Mouse (Mus musculus) forebrain, embryonic 12.5 days (tissue): Measurements from ENCODE around the gene Uvrag. TPM values are rescaled to one million over a fixed set of nuclear protein-coding genes. Genes with fewer than 3 reads are reported as not detected.
"Not testable (repeated sequence)": the region's sequence is repeated elsewhere in the genome, so short reads cannot be mapped to it uniquely, and the experiment has no call there.

ENCODE experiments used
- ATAC-seq: fragments of 200-750 bp; cut with Nextera tagmentation; 2 replicates; pipeline ENCODE4 v1.8.0; 2017; ENCODE audit warnings: moderate TSS enrichment; ENCODE audit not compliant: low FRiP score
- H3K27ac ChIP-seq: fragments of 300-500 bp; sonication (generic); 2 replicates; pipeline ENCODE4 v1.5.1; 2016; ENCODE audit warnings: mild to moderate bottlenecking
- H3K27me3 ChIP-seq: fragments of 300-500 bp; sonication (generic); 2 replicates; pipeline ENCODE4 v1.6.1; 2016; ENCODE audit warnings: mild to moderate bottlenecking
- H3K36me3 ChIP-seq: fragments of 300-500 bp; sonication (generic); replicated peaks from 2 replicates; pipeline ENCODE4 v1.6.1; 2016; ENCODE audit warnings: mild to moderate bottlenecking
- H3K4me1 ChIP-seq: fragments of 300-500 bp; sonication (generic); 2 replicates; pipeline ENCODE4 v1.6.1; 2016
- H3K4me2 ChIP-seq: fragments of 300-500 bp; sonication (generic); 2 replicates; pipeline ENCODE4 v1.6.1; 2016; ENCODE audit warnings: mild to moderate bottlenecking, moderate library complexity
- H3K4me3 ChIP-seq: fragments of 300-500 bp; sonication (generic); replicated peaks from 2 replicates; pipeline ENCODE4 v1.5.1; 2016; ENCODE audit warnings: mild to moderate bottlenecking
- H3K9ac ChIP-seq: fragments of 300-500 bp; sonication (generic); 2 replicates; pipeline ENCODE4 v1.6.1; 2016; ENCODE audit warnings: mild to moderate bottlenecking
- H3K9me3 ChIP-seq: fragments of 300-500 bp; sonication (generic); 2 replicates; pipeline ENCODE4 v1.6.1; 2016
- WGBS: fragments of 180-500 bp; shearing (Covaris S2); methylation state at CpG from one replicate; pipeline ENCODE4 v1.1.7; 2016; 5-methylcytosine and 5-hydroxymethylcytosine counted together
- polyA plus RNA-seq: library from polyadenylated mRNA; unstranded; fragments of >200 nt; fragmentation: Nextera tagmentation; extraction: Ambion mirVana; gene quantifications from 2 replicates; pipeline ENCODE4 v1.2.1, GENCODE M21; 2016

Uvrag gene
- polyA plus RNA-seq, 1 experiment from 2014 or later: 16.1 TPM

- H3K4me1 ChIP-seq: peaks cover 11% of the 10 kb centered on the region
- ATAC-seq: no peak
- H3K9me3 ChIP-seq: peaks cover 3% of the 10 kb centered on the region; the same call in 1 of the 2 replicates
- H3K27ac ChIP-seq: no peak overlapping the region
- peaks cover 5% of the 10 kb centered on the region; the same call in 1 of the 2 replicates for H3K27me3 ChIP-seq
- H3K4me3 ChIP-seq: no peak overlapping the region
- H3K9ac ChIP-seq: no peak overlapping the region
- H3K36me3 ChIP-seq: no peaks in the 10 kb centered on the region
- WGBS: 56% methylated on average over 8 of the region's 8 CpGs
- no peak overlapping the region for H3K4me2 ChIP-seq
Measured at GRCm38 (mm10) chr7:98968741-98969395, 172.1 kb downstream of the Uvrag start.

GRCm38 (mm10) chr7:98968082-98968674 is 172.8 kb downstream of the Uvrag start:
- Histone ChIP-seq H3K27me3 (peaks cover 5% of the 10 kb centered on the region; the same call in 1 of the 2 replicates), H3K9me3 (peaks cover 3% of the 10 kb centered on the region; the same call in 1 of the 2 replicates), H3K4me2 (peak overlapping the region; percentile 33), H3K9ac (no peak overlapping the region; the same call in 1 of the 2 replicates), H3K4me3 (no peak overlapping the region), H3K27ac (no peak overlapping the region), H3K36me3 (no peaks in the 10 kb centered on the region), H3K4me1 (peaks cover 11% of the 10 kb centered on the region)
- WGBS: 8% methylated on average over 16 of the region's 16 CpGs
- no peak for ATAC-seq

GRCm38 (mm10) chr7:98967672-98968071 is 173.3 kb downstream of the Uvrag start:
- peak overlapping the region; percentile 33; the same call in 1 of the 2 replicates for H3K4me2 ChIP-seq
- H3K27me3 ChIP-seq: peaks cover 5% of the 10 kb centered on the region; the same call in 1 of the 2 replicates
- H3K27ac ChIP-seq: no peak overlapping the region
- 46% methylated on average over 7 of the region's 7 CpGs for WGBS
- no peaks in the 10 kb centered on the region for H3K36me3 ChIP-seq
- no peak overlapping the region for H3K9ac ChIP-seq
- ATAC-seq: no peak
- no peak overlapping the region for H3K4me3 ChIP-seq
- H3K4me1 ChIP-seq: peaks cover 13% of the 10 kb centered on the region
- peaks cover 3% of the 10 kb centered on the region; the same call in 1 of the 2 replicates for H3K9me3 ChIP-seq

- ATAC-seq, H3K4me3 ChIP-seq, H3K9ac ChIP-seq, H3K27me3 ChIP-seq, H3K27ac ChIP-seq, H3K9me3 ChIP-seq, H3K4me2 ChIP-seq, H3K36me3 ChIP-seq: not testable (repeated sequence)
- peaks cover 13% of the 10 kb centered on the region for H3K4me1 ChIP-seq
- WGBS: 94% methylated on average over 13 of the region's 13 CpGs
Measured at GRCm38 (mm10) chr7:98963581-98963980, 177.4 kb downstream of the Uvrag start.

- peaks cover 6% of the 10 kb centered on the region for H3K4me1 ChIP-seq
- no peak overlapping the region for H3K4me3 ChIP-seq
- no peak overlapping the region for H3K4me2 ChIP-seq
- WGBS: 40% methylated on average over 13 of the region's 13 CpGs
- H3K9ac ChIP-seq: no peak overlapping the region
- H3K27me3 ChIP-seq: 0 out of 2 replicates have a peak, but pooled peaks cover 5% of the 10 kb centered on the region
- H3K36me3 ChIP-seq: no peaks in the 10 kb centered on the region
- no peak overlapping the region for H3K27ac ChIP-seq
- ATAC-seq: peak; percentile 73
- H3K9me3 ChIP-seq: no peaks in the 10 kb centered on the region
Measured at GRCm38 (mm10) chr7:98962547-98963311, 178.2 kb downstream of the Uvrag start.

GRCm38 (mm10) chr7:98962074-98962473 is 178.9 kb downstream of the Uvrag start:
- ATAC-seq: no peak
- 85% methylated on average over 11 of the region's 11 CpGs for WGBS
- 0 out of 2 replicates have a peak, but pooled peaks cover under 1% of the 10 kb centered on the region for H3K27me3 ChIP-seq
- H3K36me3 ChIP-seq: no peaks in the 10 kb centered on the region
- no peak overlapping the region for H3K27ac ChIP-seq
- no peak overlapping the region for H3K9ac ChIP-seq
- no peak overlapping the region for H3K4me2 ChIP-seq
- 0 out of 2 replicates have a peak, but pooled peaks cover 2% of the 10 kb centered on the region for H3K4me1 ChIP-seq
- no peaks in the 10 kb centered on the region for H3K9me3 ChIP-seq
- no peak overlapping the region for H3K4me3 ChIP-seq

- no peaks in the 10 kb centered on the region for H3K9me3 ChIP-seq
- no peak overlapping the region for H3K27ac ChIP-seq
- no peaks in the 10 kb centered on the region for H3K27me3 ChIP-seq
- H3K4me3 ChIP-seq: no peak overlapping the region
- WGBS: 83% methylated on average over 8 of the region's 8 CpGs
- ATAC-seq: no peak
- no peaks in the 10 kb centered on the region for H3K36me3 ChIP-seq
- 0 out of 2 replicates have a peak, but pooled peaks cover 2% of the 10 kb centered on the region for H3K4me1 ChIP-seq
- no peak overlapping the region for H3K9ac ChIP-seq
- H3K4me2 ChIP-seq: no peak overlapping the region
Measured at GRCm38 (mm10) chr7:98960274-98960673, 180.7 kb downstream of the Uvrag start.

- H3K4me2 ChIP-seq: no peak overlapping the region
Measured at GRCm38 (mm10) chr7:98959246-98959645, 181.7 kb downstream of the Uvrag start.

GRCm38 (mm10) chr7:98958172-98958571 is 182.8 kb downstream of the Uvrag start:
- Histone ChIP-seq H3K4me1 (0 out of 2 replicates have a peak, but pooled peaks cover 2% of the 10 kb centered on the region), H3K4me2 (no peak overlapping the region), H3K27me3 (no peaks in the 10 kb centered on the region), H3K9ac (no peak overlapping the region), H3K4me3 (no peak overlapping the region), H3K36me3 (no peaks in the 10 kb centered on the region), H3K27ac (no peak overlapping the region), H3K9me3 (no peaks in the 10 kb centered on the region)
- WGBS: 23% methylated on average over 11 of the region's 11 CpGs
- ATAC-seq: no peak

More at GRCm38 (mm10) chr7:98959246-98959645, 181.7 kb downstream of the Uvrag start:
- H3K4me3 ChIP-seq: no peak overlapping the region
- H3K9me3 ChIP-seq: no peaks in the 10 kb centered on the region
- H3K27me3 ChIP-seq: no peaks in the 10 kb centered on the region
- WGBS: 90% methylated on average over 5 of the region's 5 CpGs
- H3K27ac ChIP-seq: no peak overlapping the region
- ATAC-seq: no peak
- no peaks in the 10 kb centered on the region for H3K36me3 ChIP-seq
- H3K4me1 ChIP-seq: 0 out of 2 replicates have a peak, but pooled peaks cover 2% of the 10 kb centered on the region
- no peak overlapping the region for H3K9ac ChIP-seq

- Histone ChIP-seq H3K4me3 (no peak overlapping the region), H3K27ac (no peak overlapping the region), H3K27me3 (no peaks in the 10 kb centered on the region), H3K9ac (no peak overlapping the region), H3K36me3 (no peaks in the 10 kb centered on the region), H3K4me1 (no peaks in the 10 kb centered on the region), H3K4me2 (no peak overlapping the region), H3K9me3 (no peaks in the 10 kb centered on the region)
- no peak for ATAC-seq
- WGBS: 79% methylated on average over 8 of the region's 8 CpGs
Measured at GRCm38 (mm10) chr7:98957111-98957741, 183.7 kb downstream of the Uvrag start.

- Histone ChIP-seq H3K4me3 (no peak overlapping the region), H3K4me2 (no peak overlapping the region), H3K9ac (no peak overlapping the region), H3K27ac (no peak overlapping the region), H3K36me3 (no peaks in the 10 kb centered on the region), H3K9me3 (no peaks in the 10 kb centered on the region), H3K27me3 (no peaks in the 10 kb centered on the region), H3K4me1 (no peaks in the 10 kb centered on the region)
- 67% methylated on average over 1 of the region's 1 CpGs for WGBS
- no peak for ATAC-seq
Measured at GRCm38 (mm10) chr7:98956609-98957008, 184.3 kb downstream of the Uvrag start.

- 85% methylated on average over 3 of the region's 3 CpGs for WGBS
- no peak overlapping the region for H3K4me3 ChIP-seq
Measured at GRCm38 (mm10) chr7:98953649-98954048, 187.3 kb downstream of the Uvrag start.

More at GRCm38 (mm10) chr7:98953649-98954048, 187.3 kb downstream of the Uvrag start:
- no peaks in the 10 kb centered on the region for H3K9me3 ChIP-seq
- no peak overlapping the region for H3K27ac ChIP-seq
- ATAC-seq: no peak
- H3K27me3 ChIP-seq: no peaks in the 10 kb centered on the region
- 0 out of 2 replicates have a peak, but pooled peaks cover 3% of the 10 kb centered on the region for H3K4me1 ChIP-seq
- no peak overlapping the region for H3K4me2 ChIP-seq
- H3K36me3 ChIP-seq: no peaks in the 10 kb centered on the region
- H3K9ac ChIP-seq: no peak overlapping the region
